Mouse (Mus musculus): ENCODE data around the gene Rftn1. TPM values are rescaled to one million over a fixed set of nuclear protein-coding genes. Genes with fewer than 3 reads are reported as not detected.
"Not testable (repeated sequence)": the region's sequence is repeated elsewhere in the genome, so short reads cannot be mapped to it uniquely, and the experiment has no call there.

Gene Rftn1
- polyA plus RNA-seq, 1 experiment = 8.9 TPM

DNA sequence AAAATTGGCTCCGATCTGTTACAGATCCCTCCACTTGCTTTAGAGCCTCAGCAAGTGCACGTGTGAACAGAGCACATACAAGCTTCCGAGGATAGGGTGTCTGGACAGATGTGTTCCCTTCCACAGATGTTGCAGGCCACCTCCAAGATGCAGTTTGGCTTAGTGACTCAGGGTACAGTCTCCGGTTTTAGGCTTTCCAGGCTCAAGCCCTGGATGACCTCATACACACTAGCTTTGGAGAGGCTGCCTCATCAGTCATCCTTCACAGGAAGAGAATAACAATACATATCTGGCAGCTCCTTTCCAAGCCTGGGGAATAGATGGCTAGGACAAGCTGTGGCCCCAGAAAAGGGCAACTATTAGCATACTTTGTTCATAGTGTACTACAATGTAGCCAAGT is 65.8 kb downstream of the Rftn1 start:
- Histone ChIP-seq H3K27ac (ENCODE audit: insufficient read depth, low read length) (no peak overlapping the region), H3K4me3 (ENCODE audit: insufficient read depth, low read length) (no peak overlapping the region), H3K4me1 (ENCODE audit: control insufficient read depth, insufficient read depth, low read length) (no peaks in the 10 kb centered on the region)
- no peak for TF ChIP-seq POLR2A (IDR thresholded peaks at IDR 0.05; ENCODE audit: extremely low read depth, insufficient read depth, low read length)
- no peak for TF ChIP-seq CTCF (IDR thresholded peaks at IDR 0.05; ENCODE audit: extremely low read depth, insufficient read depth, low read length)

- Histone ChIP-seq H3K4me3 (ENCODE audit: insufficient read depth, low read length) (no peak overlapping the region), H3K4me1 (ENCODE audit: control insufficient read depth, insufficient read depth, low read length) (no peaks in the 10 kb centered on the region), H3K27ac (ENCODE audit: insufficient read depth, low read length) (no peak overlapping the region)
- no peak for TF ChIP-seq POLR2A (IDR thresholded peaks at IDR 0.05; ENCODE audit: extremely low read depth, insufficient read depth, low read length)
- no peak for TF ChIP-seq CTCF (IDR thresholded peaks at IDR 0.05; ENCODE audit: extremely low read depth, insufficient read depth, low read length)
Observed at GRCm38 (mm10) chr17:50122555-50122954, 67.9 kb downstream of the Rftn1 start.

- TF ChIP-seq CTCF (IDR thresholded peaks at IDR 0.05; ENCODE audit: extremely low read depth, insufficient read depth, low read length) (no peak), POLR2A (IDR thresholded peaks at IDR 0.05; ENCODE audit: extremely low read depth, insufficient read depth, low read length) (no peak)
Observed at GRCm38 (mm10) chr17:50120098-50120497, 70.4 kb downstream of the Rftn1 start.

DNA sequence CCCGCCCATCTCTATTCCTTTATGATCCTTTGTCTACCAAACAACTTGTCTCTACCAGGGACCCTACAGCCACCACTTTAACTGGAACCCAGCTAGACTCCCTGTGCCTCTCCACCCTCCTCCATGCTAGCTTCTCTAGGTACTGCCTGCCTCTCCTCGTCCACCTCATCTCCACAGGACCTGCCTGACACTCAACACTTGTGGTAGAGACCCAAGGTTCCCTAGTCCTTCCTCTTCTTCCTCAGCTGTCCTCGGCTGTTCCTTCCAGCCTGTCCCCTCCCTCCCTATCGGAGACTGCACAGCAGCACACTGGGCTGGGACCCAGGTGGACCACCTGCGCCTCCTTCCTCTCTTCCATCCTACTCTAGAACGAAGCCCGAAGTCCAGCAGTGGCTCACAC is 73.0 kb downstream of the Rftn1 start:
- Histone ChIP-seq H3K4me1 (ENCODE audit: control insufficient read depth, insufficient read depth, low read length) (no peaks in the 10 kb centered on the region), H3K27ac (ENCODE audit: insufficient read depth, low read length) (no peak overlapping the region), H3K4me3 (ENCODE audit: insufficient read depth, low read length) (no peak overlapping the region)
- TF ChIP-seq POLR2A (IDR thresholded peaks at IDR 0.05; ENCODE audit: extremely low read depth, insufficient read depth, low read length) (no peak), CTCF (IDR thresholded peaks at IDR 0.05; ENCODE audit: extremely low read depth, insufficient read depth, low read length) (no peak)

More at GRCm38 (mm10) chr17:50120098-50120497, 70.4 kb downstream of the Rftn1 start:
- Histone ChIP-seq H3K4me1 (ENCODE audit: control insufficient read depth, insufficient read depth, low read length) (no peaks in the 10 kb centered on the region), H3K4me3 (ENCODE audit: insufficient read depth, low read length) (no peak overlapping the region), H3K27ac (ENCODE audit: insufficient read depth, low read length) (no peak overlapping the region)

GRCm38 (mm10) chr17:50116980-50117379 is 73.5 kb downstream of the Rftn1 start:
- TF ChIP-seq CTCF (IDR thresholded peaks at IDR 0.05; ENCODE audit: extremely low read depth, insufficient read depth, low read length) = no peak
- no peak for TF ChIP-seq POLR2A (IDR thresholded peaks at IDR 0.05; ENCODE audit: extremely low read depth, insufficient read depth, low read length)

DNA sequence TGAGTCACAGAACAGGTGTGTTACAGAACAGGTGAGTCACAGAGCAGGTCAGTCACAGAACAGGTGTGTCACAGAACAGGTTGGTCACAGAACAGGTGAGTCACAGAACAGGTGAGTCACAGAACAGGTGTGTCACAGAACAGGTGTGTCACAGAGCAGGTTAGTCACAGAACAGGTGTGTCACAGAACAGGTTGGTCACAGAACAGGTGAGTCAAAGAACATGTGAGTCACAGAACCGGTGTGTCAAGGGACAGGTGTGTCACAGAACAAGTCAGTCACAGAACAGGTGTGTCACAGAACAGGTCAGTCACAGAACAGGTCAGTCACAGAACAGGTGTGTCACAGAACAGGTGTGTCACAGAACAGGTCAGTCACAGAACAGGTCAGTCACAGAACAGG is 74.1 kb downstream of the Rftn1 start:
- H3K27ac ChIP-seq (ENCODE audit: insufficient read depth, low read length); H3K4me3 ChIP-seq (ENCODE audit: insufficient read depth, low read length); H3K4me1 ChIP-seq (ENCODE audit: control insufficient read depth, insufficient read depth, low read length): not testable (repeated sequence)

More at GRCm38 (mm10) chr17:50116980-50117379, 73.5 kb downstream of the Rftn1 start:
- Histone ChIP-seq H3K4me3 (ENCODE audit: insufficient read depth, low read length) (no peak overlapping the region), H3K4me1 (ENCODE audit: control insufficient read depth, insufficient read depth, low read length) (no peaks in the 10 kb centered on the region), H3K27ac (ENCODE audit: insufficient read depth, low read length) (no peak overlapping the region)

GRCm38 (mm10) chr17:50115716-50116115 is 74.8 kb downstream of the Rftn1 start:
- not testable (repeated sequence) for H3K27ac ChIP-seq (ENCODE audit: insufficient read depth, low read length); H3K4me1 ChIP-seq (ENCODE audit: control insufficient read depth, insufficient read depth, low read length); H3K4me3 ChIP-seq (ENCODE audit: insufficient read depth, low read length)

DNA sequence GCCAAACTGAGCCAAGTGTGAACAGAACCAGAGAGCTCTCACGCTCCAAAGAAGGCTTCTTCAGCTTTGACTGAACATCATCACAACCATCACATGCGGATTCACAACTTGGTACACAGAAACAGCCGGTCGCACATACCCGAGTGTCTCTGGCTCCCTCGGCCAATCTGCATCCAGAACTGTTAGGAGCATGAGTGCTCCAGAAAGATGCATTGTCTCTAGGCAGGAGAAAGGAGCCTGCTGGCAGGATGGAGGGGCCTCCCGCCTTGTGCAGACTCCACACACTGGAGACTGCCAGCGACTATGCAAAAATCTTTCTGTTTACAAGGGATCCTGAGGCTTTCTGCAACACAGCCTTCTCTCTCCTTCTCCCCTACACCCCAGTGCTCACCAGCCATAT is 75.8 kb downstream of the Rftn1 start:
- TF ChIP-seq CTCF (IDR thresholded peaks at IDR 0.05; ENCODE audit: extremely low read depth, insufficient read depth, low read length) = no peak
- no peak for TF ChIP-seq POLR2A (IDR thresholded peaks at IDR 0.05; ENCODE audit: extremely low read depth, insufficient read depth, low read length)
- H3K27ac ChIP-seq (ENCODE audit: insufficient read depth, low read length) = no peak overlapping the region
- H3K4me1 ChIP-seq (ENCODE audit: control insufficient read depth, insufficient read depth, low read length) = no peaks in the 10 kb centered on the region
- H3K4me3 ChIP-seq (ENCODE audit: insufficient read depth, low read length) = no peak overlapping the region

DNA sequence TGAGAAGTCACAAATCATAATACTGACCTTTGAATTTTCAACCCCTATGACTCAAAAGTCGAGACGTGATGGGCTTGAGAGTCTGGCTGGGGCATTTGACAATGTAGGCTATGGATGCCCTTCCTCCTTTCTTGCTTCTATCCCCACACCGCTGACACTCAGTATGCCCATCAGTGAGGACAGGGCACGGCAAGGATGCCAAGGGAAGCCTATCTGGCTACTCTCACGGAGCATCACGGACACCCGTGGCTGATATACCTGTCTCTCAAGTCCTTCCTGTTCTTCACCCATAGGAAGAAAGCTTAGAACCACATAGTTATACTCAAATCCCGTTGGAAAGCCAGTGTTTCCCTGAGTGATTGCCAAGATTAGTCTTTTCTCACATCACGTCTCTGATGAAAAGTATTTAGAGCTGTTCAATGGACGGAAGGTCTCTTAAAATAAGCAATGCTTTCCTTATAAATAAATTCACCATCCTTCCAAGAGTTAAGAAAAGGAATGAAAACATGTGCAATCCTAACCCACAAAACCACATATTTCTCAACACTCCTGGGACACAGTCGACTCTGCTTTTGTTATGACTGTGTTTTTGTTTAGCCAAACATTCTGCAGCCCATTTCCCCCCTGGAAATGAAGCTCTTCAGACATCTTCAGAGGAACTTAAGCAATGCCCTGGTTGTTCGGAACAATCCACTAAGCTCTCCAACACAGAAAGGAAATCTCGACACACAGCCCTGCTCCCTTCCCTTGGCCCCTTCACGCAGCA is 79.6 kb downstream of the Rftn1 start:
- Histone ChIP-seq H3K27ac (ENCODE audit: insufficient read depth, low read length) (no peak overlapping the region), H3K4me3 (ENCODE audit: insufficient read depth, low read length) (no peak overlapping the region), H3K4me1 (ENCODE audit: control insufficient read depth, insufficient read depth, low read length) (no peaks in the 10 kb centered on the region)
- TF ChIP-seq CTCF (IDR thresholded peaks at IDR 0.05; ENCODE audit: extremely low read depth, insufficient read depth, low read length) (no peak), POLR2A (IDR thresholded peaks at IDR 0.05; ENCODE audit: extremely low read depth, insufficient read depth, low read length) (no peak)

DNA sequence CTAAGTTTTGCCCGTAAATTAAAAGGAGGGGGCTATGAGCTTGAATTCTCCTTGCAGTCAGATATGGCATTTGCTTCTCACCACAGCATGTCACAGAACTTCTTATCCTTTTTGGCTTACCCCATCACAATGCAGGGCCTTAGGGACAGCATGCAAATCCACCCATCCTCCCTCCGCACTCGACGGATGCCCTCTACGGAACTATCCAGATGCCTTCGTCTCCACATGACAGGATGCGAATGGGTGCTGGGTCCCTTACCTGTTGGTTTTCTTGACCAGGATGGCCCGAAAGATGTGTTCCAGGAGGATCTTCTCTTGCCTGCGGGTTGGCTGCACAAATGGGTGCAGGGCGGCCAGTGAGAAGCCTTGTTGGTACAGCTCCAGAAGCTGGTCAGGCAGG is 83.7 kb downstream of the Rftn1 start:
- H3K4me1 ChIP-seq (ENCODE audit: control insufficient read depth, insufficient read depth, low read length) = no peaks in the 10 kb centered on the region
- TF ChIP-seq POLR2A (IDR thresholded peaks at IDR 0.05; ENCODE audit: extremely low read depth, insufficient read depth, low read length) (no peak), CTCF (IDR thresholded peaks at IDR 0.05; ENCODE audit: extremely low read depth, insufficient read depth, low read length) (no peak)
- no peak overlapping the region for H3K27ac ChIP-seq (ENCODE audit: insufficient read depth, low read length)

More for the DNA sequence above, 83.7 kb downstream of the Rftn1 start:
- H3K4me3 ChIP-seq (ENCODE audit: insufficient read depth, low read length) = no peak overlapping the region
